Mouse (Mus musculus): ENCODE data around the gene C1rl. TPM values are rescaled to one million over a fixed set of nuclear protein-coding genes. Genes with fewer than 3 reads are reported as not detected.

Gene C1rl
- polyA plus RNA-seq (2015; fragmentation: Nextera tagmentation; extraction: Ambion mirVana) = 0.26 and 0.39 TPM in 2 replicates

GRCm38 (mm10) chr6:124492842-124493561, at the start of gene C1rl:
C1rl (plus strand) TSS chr6:124493113.
- WGBS = 43% methylated on average over 4 of the region's 4 CpGs
- no peak within 1 kb of the TSS for H3K4me3 ChIP-seq (ENCODE audit: low read length)
- peak; percentile 81 for ATAC-seq

GRCm38 (mm10) chr6:124443338-124443737, 49.6 kb upstream of the C1rl start:
- H3K4me3 ChIP-seq (ENCODE audit: low read length) = no peak overlapping the region
- no peaks in the 10 kb centered on the region for H3K9me3 ChIP-seq (ENCODE audit: control insufficient read depth, low read length)
- no peak for ATAC-seq
- WGBS = 86% methylated on average over 2 of the region's 2 CpGs
- H3K27ac ChIP-seq (ENCODE audit: low read depth, low read length) = no peak overlapping the region
- no peaks in the 10 kb centered on the region for H3K27me3 ChIP-seq (replicated peaks; ENCODE audit: control insufficient read depth, insufficient read depth, low read length)
- no peaks in the 10 kb centered on the region for H3K4me1 ChIP-seq (ENCODE audit: control insufficient read depth, insufficient read depth, low read depth, low read length)
- H3K36me3 ChIP-seq (ENCODE audit: control insufficient read depth, insufficient read depth, low read length) = peaks cover 27% of the 10 kb centered on the region
- no peak overlapping the region for H3K4me2 ChIP-seq (ENCODE audit: low read length)
- no peak overlapping the region for H3K9ac ChIP-seq (ENCODE audit: low read depth, low read length)

More at GRCm38 (mm10) chr6:124492842-124493561, at the start of gene C1rl:
- Histone ChIP-seq H3K9ac (ENCODE audit: low read depth, low read length) (no peak within 1 kb of the TSS), H3K27ac (ENCODE audit: low read depth, low read length) (no peak within 1 kb of the TSS), H3K4me1 (ENCODE audit: control insufficient read depth, insufficient read depth, low read depth, low read length) (no peaks in the 10 kb centered on the region), H3K9me3 (ENCODE audit: control insufficient read depth, low read length) (no peaks in the 10 kb centered on the region), H3K4me2 (ENCODE audit: low read length) (no peak within 1 kb of the TSS), H3K27me3 (replicated peaks; ENCODE audit: control insufficient read depth, insufficient read depth, low read length) (no peaks in the 10 kb centered on the region), H3K36me3 (ENCODE audit: control insufficient read depth, insufficient read depth, low read length) (no peaks in the 10 kb centered on the region)

DNA sequence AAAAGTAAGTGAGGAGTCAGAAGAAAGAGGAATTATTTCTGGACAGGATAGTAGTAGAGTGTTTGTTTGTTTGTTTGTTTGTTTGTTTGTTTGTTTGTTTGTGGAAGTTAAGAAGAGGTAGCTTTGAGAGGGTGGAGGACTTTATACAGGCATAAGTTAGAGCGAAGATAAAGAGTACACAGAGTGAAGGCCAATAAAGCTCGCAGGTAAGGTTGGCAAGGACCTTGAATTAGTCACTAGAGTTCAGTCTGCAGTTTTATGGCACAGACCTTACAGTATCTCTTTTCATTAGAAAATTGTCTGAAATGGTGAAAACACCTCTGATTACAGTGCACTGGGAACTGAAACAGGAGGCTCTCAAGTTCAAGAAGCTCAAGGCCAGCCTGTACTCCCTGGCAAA, 46.9 kb upstream of the C1rl start:
- ATAC-seq = no peak
- Histone ChIP-seq H3K27ac (ENCODE audit: low read depth, low read length) (no peak overlapping the region), H3K4me2 (ENCODE audit: low read length) (no peak overlapping the region), H3K9ac (ENCODE audit: low read depth, low read length) (no peak overlapping the region), H3K9me3 (ENCODE audit: control insufficient read depth, low read length) (no peaks in the 10 kb centered on the region), H3K4me3 (ENCODE audit: low read length) (no peak overlapping the region), H3K36me3 (ENCODE audit: control insufficient read depth, insufficient read depth, low read length) (peaks cover 26% of the 10 kb centered on the region), H3K27me3 (replicated peaks; ENCODE audit: control insufficient read depth, insufficient read depth, low read length) (no peaks in the 10 kb centered on the region), H3K4me1 (ENCODE audit: control insufficient read depth, insufficient read depth, low read depth, low read length) (no peaks in the 10 kb centered on the region)
- 95% methylated on average over 2 of the region's 2 CpGs for WGBS

DNA sequence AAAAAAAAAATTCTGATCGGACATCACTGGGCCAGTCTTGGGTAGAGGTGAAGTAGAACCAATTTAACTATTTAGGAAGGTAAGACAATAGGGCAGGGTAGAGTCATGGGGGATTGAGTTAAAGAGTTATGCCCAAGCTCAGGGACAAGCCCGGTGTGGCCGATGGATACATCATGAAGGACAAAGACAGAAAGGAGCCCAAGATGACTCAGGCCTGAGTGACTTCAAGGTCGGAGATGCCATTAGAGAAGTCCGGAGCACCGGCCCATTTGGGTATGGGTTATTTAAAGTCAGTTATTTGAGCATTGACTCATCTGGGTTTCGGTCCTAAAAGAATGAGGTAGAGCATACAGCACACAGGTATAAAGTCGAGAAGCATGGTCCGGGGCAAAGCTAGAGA, 46.5 kb upstream of the C1rl start:
- WGBS = 95% methylated on average over 9 of the region's 9 CpGs
- Histone ChIP-seq H3K36me3 (ENCODE audit: control insufficient read depth, insufficient read depth, low read length) (peaks cover 22% of the 10 kb centered on the region), H3K9me3 (ENCODE audit: control insufficient read depth, low read length) (no peaks in the 10 kb centered on the region), H3K27ac (ENCODE audit: low read depth, low read length) (no peak overlapping the region), H3K27me3 (replicated peaks; ENCODE audit: control insufficient read depth, insufficient read depth, low read length) (no peaks in the 10 kb centered on the region), H3K4me1 (ENCODE audit: control insufficient read depth, insufficient read depth, low read depth, low read length) (no peaks in the 10 kb centered on the region), H3K9ac (ENCODE audit: low read depth, low read length) (no peak overlapping the region), H3K4me3 (ENCODE audit: low read length) (no peak overlapping the region), H3K4me2 (ENCODE audit: low read length) (no peak overlapping the region)
- ATAC-seq = no peak

DNA sequence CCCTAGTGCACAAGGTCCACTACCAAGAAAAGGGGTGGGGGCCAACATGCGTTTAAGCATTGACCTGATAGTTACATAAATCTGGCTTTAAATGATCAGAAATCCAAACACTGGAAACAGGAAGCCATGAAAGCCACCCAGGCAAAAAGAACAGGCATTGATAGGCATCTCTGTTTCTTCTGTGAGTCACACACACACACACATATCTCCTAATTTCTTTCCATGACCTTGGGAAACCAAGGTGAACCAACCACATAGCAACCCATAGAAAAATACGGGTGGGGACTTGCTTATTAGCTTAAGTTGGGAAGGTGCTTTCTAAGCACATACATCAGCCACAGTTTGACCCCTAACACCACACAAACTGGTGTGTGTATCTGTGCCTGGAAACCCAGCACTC, 45.6 kb upstream of the C1rl start:
- peaks cover 19% of the 10 kb centered on the region for H3K36me3 ChIP-seq (ENCODE audit: control insufficient read depth, insufficient read depth, low read length)
- H3K4me3 ChIP-seq (ENCODE audit: low read length) = no peak overlapping the region
- no peak overlapping the region for H3K4me2 ChIP-seq (ENCODE audit: low read length)
- H3K9me3 ChIP-seq (ENCODE audit: control insufficient read depth, low read length) = no peaks in the 10 kb centered on the region
- 78% methylated on average over 2 of the region's 2 CpGs for WGBS
- H3K27ac ChIP-seq (ENCODE audit: low read depth, low read length) = no peak overlapping the region
- H3K4me1 ChIP-seq (ENCODE audit: control insufficient read depth, insufficient read depth, low read depth, low read length) = no peaks in the 10 kb centered on the region
- no peak for ATAC-seq
- H3K27me3 ChIP-seq (replicated peaks; ENCODE audit: control insufficient read depth, insufficient read depth, low read length) = no peaks in the 10 kb centered on the region
- H3K9ac ChIP-seq (ENCODE audit: low read depth, low read length) = no peak overlapping the region

GRCm38 (mm10) chr6:124448186-124448852, 44.6 kb upstream of the C1rl start:
- no peak overlapping the region for H3K4me2 ChIP-seq (ENCODE audit: low read length)
- H3K4me3 ChIP-seq (ENCODE audit: low read length) = no peak overlapping the region
- peaks cover 19% of the 10 kb centered on the region for H3K36me3 ChIP-seq (ENCODE audit: control insufficient read depth, insufficient read depth, low read length)
- 71% methylated on average over 10 of the region's 10 CpGs for WGBS
- H3K9ac ChIP-seq (ENCODE audit: low read depth, low read length) = no peak overlapping the region
- no peak for ATAC-seq
- H3K27me3 ChIP-seq (replicated peaks; ENCODE audit: control insufficient read depth, insufficient read depth, low read length) = no peaks in the 10 kb centered on the region
- H3K27ac ChIP-seq (ENCODE audit: low read depth, low read length) = no peak overlapping the region
- no peaks in the 10 kb centered on the region for H3K9me3 ChIP-seq (ENCODE audit: control insufficient read depth, low read length)
- H3K4me1 ChIP-seq (ENCODE audit: control insufficient read depth, insufficient read depth, low read depth, low read length) = no peaks in the 10 kb centered on the region

DNA sequence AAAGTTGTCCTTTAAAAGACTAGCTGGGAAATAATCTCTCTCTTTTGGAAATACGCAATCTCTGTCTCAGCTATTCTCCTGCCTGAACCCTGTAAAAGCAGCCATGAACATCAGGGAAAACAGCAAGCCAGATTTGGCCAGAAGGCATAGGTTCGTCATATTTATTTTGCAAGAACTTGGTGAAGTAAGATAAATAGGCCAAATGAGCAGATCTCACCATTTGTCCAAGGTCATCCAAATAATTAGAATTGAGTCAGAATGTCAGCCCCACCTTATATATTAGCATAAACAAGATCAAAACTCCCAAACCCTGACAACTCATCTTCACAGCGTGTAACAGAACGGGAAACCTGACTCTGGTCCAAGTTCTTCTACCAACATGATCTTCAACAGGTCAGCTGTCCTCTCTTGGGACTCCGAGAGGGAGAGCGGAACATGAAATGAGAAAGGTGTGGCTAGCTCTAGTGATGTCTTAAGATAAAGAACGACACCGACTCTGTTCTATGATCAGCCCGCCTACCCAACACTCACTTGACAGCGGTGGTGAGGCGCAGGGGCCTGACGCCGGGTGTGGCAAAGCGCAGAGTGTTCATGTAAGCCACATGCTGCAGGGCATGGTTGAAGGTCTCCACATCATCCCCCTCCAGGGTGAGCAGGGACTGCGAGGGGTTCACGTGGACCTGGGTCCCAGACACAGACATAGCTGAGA, 43.8 kb upstream of the C1rl start:
- Histone ChIP-seq H3K9me3 (ENCODE audit: control insufficient read depth, low read length) (no peaks in the 10 kb centered on the region), H3K4me2 (ENCODE audit: low read length) (no peak overlapping the region), H3K9ac (ENCODE audit: low read depth, low read length) (no peak overlapping the region), H3K4me3 (ENCODE audit: low read length) (no peak overlapping the region), H3K27ac (ENCODE audit: low read depth, low read length) (no peak overlapping the region), H3K36me3 (ENCODE audit: control insufficient read depth, insufficient read depth, low read length) (peaks cover 15% of the 10 kb centered on the region; the same call in 1 of the 2 replicates), H3K4me1 (ENCODE audit: control insufficient read depth, insufficient read depth, low read depth, low read length) (no peaks in the 10 kb centered on the region), H3K27me3 (replicated peaks; ENCODE audit: control insufficient read depth, insufficient read depth, low read length) (no peaks in the 10 kb centered on the region)
- ATAC-seq = no peak
- 95% methylated on average over 16 of the region's 16 CpGs for WGBS

GRCm38 (mm10) chr6:124449668-124450383, 43.1 kb upstream of the C1rl start:
- Histone ChIP-seq H3K9ac (ENCODE audit: low read depth, low read length) (no peak overlapping the region), H3K27ac (ENCODE audit: low read depth, low read length) (no peak overlapping the region), H3K9me3 (ENCODE audit: control insufficient read depth, low read length) (no peaks in the 10 kb centered on the region), H3K4me3 (ENCODE audit: low read length) (no peak overlapping the region), H3K4me2 (ENCODE audit: low read length) (no peak overlapping the region), H3K27me3 (replicated peaks; ENCODE audit: control insufficient read depth, insufficient read depth, low read length) (no peaks in the 10 kb centered on the region), H3K4me1 (ENCODE audit: control insufficient read depth, insufficient read depth, low read depth, low read length) (no peaks in the 10 kb centered on the region), H3K36me3 (ENCODE audit: control insufficient read depth, insufficient read depth, low read length) (peaks cover 13% of the 10 kb centered on the region; the same call in 1 of the 2 replicates)
- no peak for ATAC-seq
- 86% methylated on average over 18 of the region's 18 CpGs for WGBS

Data from hindbrain, embryonic 16.5 days (tissue).